Mouse (Mus musculus): ENCODE results near the gene Rbms1. TPM values are rescaled to one million over a fixed set of nuclear protein-coding genes. Genes with fewer than 3 reads are reported as not detected.

Gene Rbms1
- polyA plus RNA-seq (2016; fragmentation: Nextera tagmentation; extraction: Ambion mirVana) = 54.5 and 58.8 TPM in 2 replicates

DNA sequence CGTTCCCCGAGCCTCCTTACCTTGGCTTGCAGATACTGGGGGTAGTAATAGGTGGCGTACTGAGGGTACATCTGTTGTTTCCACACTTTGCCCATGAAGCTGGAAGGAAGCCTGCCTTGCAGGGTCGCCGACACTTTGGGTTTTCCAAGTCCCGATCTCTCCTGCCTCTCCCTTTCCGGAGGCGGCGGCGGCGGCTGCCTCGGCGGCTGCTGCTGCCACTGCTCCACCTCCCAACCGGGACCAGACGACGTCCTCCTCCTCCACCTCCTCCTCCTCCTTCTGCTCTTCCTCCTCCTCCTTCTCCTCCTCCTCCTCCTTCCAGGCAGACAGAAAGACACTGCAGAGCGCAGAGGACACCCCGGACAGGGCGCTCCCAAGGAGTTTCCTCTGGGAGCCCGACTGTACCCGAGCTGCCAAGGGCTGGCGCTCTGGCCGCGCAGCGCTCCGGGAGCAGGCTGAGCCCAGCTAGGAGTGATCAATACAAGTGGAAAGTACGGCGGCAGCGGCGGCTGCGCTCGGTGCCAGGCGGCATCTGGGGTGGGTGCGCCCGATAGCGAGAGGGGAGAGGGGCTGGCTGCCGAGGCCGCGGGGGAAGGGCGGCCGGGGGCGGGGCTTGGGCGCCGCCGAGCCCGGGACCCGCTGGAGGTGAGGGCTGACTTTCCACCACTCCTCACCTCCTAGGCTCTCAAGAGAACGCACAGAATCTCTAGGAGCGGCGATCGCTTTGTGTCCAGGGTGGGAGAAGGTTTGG is at the start of gene Rbms1:
TSS of gene Rbms1 (minus strand) at position 522 of the 751 bp plus-strand sequence.
- H3K4me2 ChIP-seq = peak within 1 kb of the TSS; percentile 71
- H3K27ac ChIP-seq = peak within 1 kb of the TSS; percentile 81
- peak; percentile 54; the same call in 1 of the 2 replicates for ATAC-seq
- no peaks in the 10 kb centered on the region for H3K36me3 ChIP-seq
- peaks cover 35% of the 10 kb centered on the region for H3K27me3 ChIP-seq (replicated peaks)
- no peaks in the 10 kb centered on the region for H3K9me3 ChIP-seq (replicated peaks)
- WGBS (ENCODE audit: insufficient replicate concordance) = under 1% methylated on average over 51 of the region's 51 CpGs
- peak within 1 kb of the TSS; percentile 59 for H3K4me3 ChIP-seq
- no peaks in the 10 kb centered on the region; the same call in 1 of the 2 replicates for H3K4me1 ChIP-seq
- peak within 1 kb of the TSS; percentile 63 for H3K9ac ChIP-seq

DNA sequence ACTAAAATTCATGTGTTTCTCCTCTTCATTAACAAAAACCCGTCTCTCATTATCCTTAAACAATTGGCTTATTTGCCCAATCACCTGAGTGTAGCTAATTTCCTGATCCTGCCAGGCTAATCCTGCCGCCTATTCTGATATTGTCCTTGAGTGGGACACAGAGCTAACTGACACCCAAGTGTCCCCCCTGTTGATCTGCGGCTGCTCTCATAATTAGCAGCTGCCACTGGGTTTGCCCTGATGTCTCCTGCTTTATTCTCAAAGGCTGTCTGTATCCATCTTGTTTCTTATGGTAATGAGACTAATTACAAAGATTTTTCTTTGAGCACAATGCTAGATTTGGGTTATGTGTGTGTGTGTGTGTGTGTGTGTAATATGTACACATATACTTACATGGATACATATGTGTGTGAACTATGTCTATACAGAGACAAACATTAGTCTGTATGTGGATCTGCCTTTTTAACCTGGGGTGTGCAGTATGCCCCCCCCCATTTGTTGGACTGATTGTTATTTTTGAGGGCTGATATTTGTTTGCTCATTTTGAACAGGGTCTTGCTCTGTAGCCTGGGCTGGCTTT is 49.3 kb upstream of the Rbms1 start:
- WGBS (ENCODE audit: insufficient replicate concordance) = 70% methylated on average over 3 of the region's 3 CpGs
- no peak for ATAC-seq
- Histone ChIP-seq H3K9me3 (replicated peaks) (no peaks in the 10 kb centered on the region), H3K27ac (no peak overlapping the region), H3K4me2 (no peak overlapping the region), H3K36me3 (no peaks in the 10 kb centered on the region), H3K4me1 (no peaks in the 10 kb centered on the region), H3K9ac (no peak overlapping the region), H3K27me3 (replicated peaks) (no peaks in the 10 kb centered on the region), H3K4me3 (no peak overlapping the region)

DNA sequence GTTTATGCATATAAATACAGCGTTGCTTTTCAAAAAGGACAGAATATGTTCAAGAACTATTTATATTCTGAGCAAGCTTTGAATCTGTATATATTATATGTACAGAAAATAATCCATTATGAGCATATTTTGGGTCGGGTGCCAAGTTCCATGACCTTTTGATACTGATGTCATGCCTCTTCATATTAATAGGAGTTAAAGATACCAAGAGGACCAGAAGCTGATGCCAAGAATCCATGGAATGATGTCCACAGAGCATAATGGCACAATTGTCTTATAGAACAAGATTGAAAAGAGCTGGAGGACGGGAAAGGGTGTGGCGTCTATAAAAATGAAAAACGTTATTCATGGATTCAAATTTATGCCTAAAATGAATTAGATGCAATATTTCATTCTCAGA is 23.3 kb upstream of the Rbms1 start:
- no peaks in the 10 kb centered on the region for H3K9me3 ChIP-seq (replicated peaks)
- no peak overlapping the region for H3K4me3 ChIP-seq
- no peaks in the 10 kb centered on the region for H3K4me1 ChIP-seq
- no peak overlapping the region for H3K9ac ChIP-seq
- no peaks in the 10 kb centered on the region for H3K36me3 ChIP-seq
- no peak for ATAC-seq
- 61% methylated on average over 5 of the region's 5 CpGs for WGBS (ENCODE audit: insufficient replicate concordance)
- no peaks in the 10 kb centered on the region for H3K27me3 ChIP-seq (replicated peaks)
- H3K4me2 ChIP-seq = no peak overlapping the region
- H3K27ac ChIP-seq = no peak overlapping the region

DNA sequence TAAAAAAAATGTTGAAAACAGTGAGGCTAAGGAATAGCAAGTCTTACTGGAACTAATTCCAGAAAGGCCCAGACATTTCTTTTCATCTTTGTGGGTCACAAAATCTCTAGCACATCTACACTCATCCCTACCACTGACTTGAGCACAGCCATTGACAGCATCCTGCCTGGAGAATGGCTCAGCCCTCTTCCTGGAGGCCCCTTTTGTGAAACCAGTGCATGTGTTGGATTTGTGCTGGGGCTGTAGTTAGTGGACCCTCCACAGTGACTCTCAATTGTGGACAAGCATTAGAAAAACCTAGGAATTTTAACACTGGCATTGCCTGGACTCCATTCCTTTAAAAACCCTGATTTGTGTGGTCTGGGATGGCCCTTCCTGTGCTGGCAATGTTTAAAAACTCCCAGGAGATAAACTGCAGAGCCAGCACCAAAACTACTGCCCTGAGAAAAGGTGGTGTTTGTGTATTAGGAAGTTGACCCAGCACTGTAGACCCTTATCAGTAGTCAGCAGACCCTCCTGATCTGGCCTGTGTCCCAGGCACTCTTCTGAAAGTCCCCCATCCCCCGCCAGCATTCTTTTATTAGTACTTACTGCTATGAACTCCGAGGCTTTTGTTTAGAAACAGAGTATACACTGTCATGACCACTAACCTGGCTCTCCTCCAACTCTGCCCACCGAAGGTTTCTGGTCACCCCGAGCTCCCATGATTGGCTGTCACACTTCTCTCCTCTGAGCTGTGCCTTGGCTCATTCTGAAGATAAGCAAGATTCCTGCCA is 15.7 kb upstream of the Rbms1 start:
- peak; percentile 70 for ATAC-seq
- no peaks in the 10 kb centered on the region for H3K9me3 ChIP-seq (replicated peaks)
- 5% methylated on average over 4 of the region's 4 CpGs for WGBS (ENCODE audit: insufficient replicate concordance)
- no peak overlapping the region for H3K4me2 ChIP-seq
- H3K27ac ChIP-seq = no peak overlapping the region
- H3K27me3 ChIP-seq (replicated peaks) = no peaks in the 10 kb centered on the region
- no peak overlapping the region for H3K9ac ChIP-seq
- peaks cover 10% of the 10 kb centered on the region; the same call in 1 of the 2 replicates for H3K4me1 ChIP-seq
- H3K4me3 ChIP-seq = no peak overlapping the region
- no peaks in the 10 kb centered on the region for H3K36me3 ChIP-seq

DNA sequence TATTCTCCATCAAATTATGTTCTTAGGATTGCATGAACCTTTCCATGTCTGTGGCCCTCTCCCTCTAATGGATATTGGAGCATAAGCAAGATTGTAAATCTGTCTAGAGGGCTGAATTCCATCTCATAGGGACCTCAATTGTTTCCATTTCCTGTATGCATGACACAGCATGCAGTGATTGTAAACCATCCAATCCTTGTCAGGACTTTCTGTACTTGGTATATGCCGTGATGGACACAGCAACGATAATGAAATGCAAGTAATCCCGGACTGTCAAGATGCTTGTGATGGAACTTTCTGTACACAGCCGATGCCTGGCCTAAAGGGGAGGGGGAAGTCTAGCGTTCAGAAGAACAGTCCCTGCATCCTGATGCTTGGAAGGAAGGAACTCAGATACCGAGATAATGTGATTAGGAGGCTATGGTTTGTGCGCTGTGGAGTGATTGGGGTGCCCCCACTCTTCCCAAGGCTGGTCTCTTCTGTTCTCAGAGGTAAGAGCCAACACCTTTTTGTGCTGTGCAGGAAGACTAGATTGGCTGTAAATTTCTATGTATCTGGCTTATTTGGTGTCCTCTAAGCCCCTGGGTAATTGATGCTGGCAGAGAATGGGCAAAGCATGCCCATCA is 9.3 kb upstream of the Rbms1 start:
- Histone ChIP-seq H3K4me1 (no peaks in the 10 kb centered on the region), H3K9ac (no peak overlapping the region), H3K36me3 (no peaks in the 10 kb centered on the region), H3K4me3 (no peak overlapping the region), H3K27me3 (replicated peaks) (no peaks in the 10 kb centered on the region), H3K27ac (no peak overlapping the region), H3K4me2 (no peak overlapping the region), H3K9me3 (replicated peaks) (no peaks in the 10 kb centered on the region)
- WGBS (ENCODE audit: insufficient replicate concordance) = 51% methylated on average over 7 of the region's 7 CpGs
- ATAC-seq = no peak

DNA sequence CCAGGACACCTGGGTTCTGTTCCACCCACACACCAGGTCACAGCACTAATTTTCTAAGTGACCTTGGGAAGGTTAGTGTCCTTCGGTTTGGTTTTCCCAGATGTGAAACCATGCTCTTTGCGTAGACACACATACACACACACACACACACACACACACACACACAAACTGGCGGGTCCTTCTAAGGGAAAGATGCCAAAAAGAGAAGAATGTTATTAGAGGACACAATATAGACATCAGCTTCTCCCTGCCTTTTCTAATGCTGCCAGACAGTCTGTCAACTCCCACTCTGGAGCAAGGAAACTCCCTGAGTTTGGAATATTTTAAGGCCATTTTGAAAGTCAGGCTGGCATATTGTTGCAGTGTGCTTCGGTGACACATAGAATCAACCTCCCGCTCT is 624 bp upstream of the Rbms1 start:
- H3K27me3 ChIP-seq (replicated peaks) = peaks cover 35% of the 10 kb centered on the region
- H3K4me1 ChIP-seq = no peaks in the 10 kb centered on the region; the same call in 1 of the 2 replicates
- no peak for ATAC-seq
- H3K36me3 ChIP-seq = no peaks in the 10 kb centered on the region
- peak overlapping the region; percentile 59 for H3K4me3 ChIP-seq
- WGBS (ENCODE audit: insufficient replicate concordance) = 35% methylated on average over 5 of the region's 5 CpGs
- peak overlapping the region; percentile 63 for H3K9ac ChIP-seq
- H3K9me3 ChIP-seq (replicated peaks) = no peaks in the 10 kb centered on the region
- H3K27ac ChIP-seq = peak overlapping the region; percentile 81; the same call in 1 of the 2 replicates
- H3K4me2 ChIP-seq = peak overlapping the region; percentile 71

DNA sequence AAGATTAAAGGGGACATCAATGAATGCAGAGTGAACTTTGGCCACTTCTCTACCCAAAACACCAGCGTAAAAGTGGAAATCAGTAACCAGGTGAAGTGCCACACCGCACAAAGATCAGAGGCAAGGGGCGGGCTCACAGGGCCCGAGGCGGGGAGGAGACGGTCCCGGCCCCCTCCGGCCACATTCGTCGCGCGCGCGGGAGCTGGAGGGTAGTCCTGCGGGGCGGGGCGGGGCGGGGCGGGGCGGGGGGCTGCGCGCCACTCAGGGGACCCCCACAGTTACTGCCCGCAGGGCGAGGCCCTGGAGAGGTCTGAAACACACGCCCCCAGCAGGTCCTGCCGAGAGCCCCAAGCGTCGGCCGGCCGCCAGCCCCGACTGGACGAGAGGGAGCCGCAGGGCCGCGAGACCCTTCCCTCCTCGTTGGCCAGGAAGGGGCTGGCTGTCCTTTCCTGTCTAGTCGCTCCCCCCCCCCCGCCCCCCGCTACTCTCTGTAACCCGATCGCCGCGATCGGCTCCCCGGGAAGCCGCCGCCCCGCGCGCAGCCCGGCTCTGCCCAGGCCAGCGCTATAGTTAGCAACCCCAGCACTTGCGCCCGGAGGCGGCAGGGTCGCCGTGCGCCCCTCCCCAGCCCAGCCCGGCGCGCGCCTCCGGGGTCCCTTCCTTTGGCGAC is 856 bp downstream of the Rbms1 start:
- Histone ChIP-seq H3K9me3 (replicated peaks) (no peaks in the 10 kb centered on the region), H3K9ac (peak overlapping the region; percentile 63), H3K36me3 (no peaks in the 10 kb centered on the region), H3K4me1 (no peaks in the 10 kb centered on the region; the same call in 1 of the 2 replicates), H3K4me2 (peak overlapping the region; percentile 71), H3K27me3 (replicated peaks) (peaks cover 35% of the 10 kb centered on the region), H3K27ac (peak overlapping the region; percentile 81), H3K4me3 (peak overlapping the region; percentile 59)
- peak; percentile 81 for ATAC-seq
- under 1% methylated on average over 41 of the region's 64 CpGs for WGBS (ENCODE audit: insufficient replicate concordance)

DNA sequence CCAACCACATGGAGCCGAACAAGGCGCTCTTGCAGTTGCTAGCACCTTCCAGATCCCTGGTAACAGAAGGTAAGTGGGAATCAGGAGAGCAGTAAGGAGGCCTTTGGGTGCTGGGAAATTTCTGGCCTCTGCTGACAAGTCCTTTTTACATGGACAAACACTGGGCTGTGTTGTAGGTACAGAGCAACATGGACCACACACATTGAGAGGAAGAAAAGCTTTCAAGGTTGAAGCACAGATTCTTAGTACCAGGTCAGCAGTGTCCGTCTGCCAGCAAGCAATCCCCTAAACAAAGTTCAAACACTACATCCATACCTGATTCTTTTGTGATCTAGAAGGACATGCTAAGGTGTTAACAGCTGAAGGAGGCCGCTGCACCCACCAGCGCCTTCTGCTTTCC is 1.7 kb downstream of the Rbms1 start:
- 59% methylated on average over 5 of the region's 5 CpGs for WGBS (ENCODE audit: insufficient replicate concordance)
- Histone ChIP-seq H3K27ac (peak overlapping the region; percentile 81), H3K9ac (no peak overlapping the region), H3K36me3 (no peaks in the 10 kb centered on the region), H3K4me1 (no peaks in the 10 kb centered on the region; the same call in 1 of the 2 replicates), H3K9me3 (replicated peaks) (no peaks in the 10 kb centered on the region), H3K4me2 (peak overlapping the region; percentile 71), H3K4me3 (peak overlapping the region; percentile 59), H3K27me3 (replicated peaks) (peaks cover 35% of the 10 kb centered on the region)
- no peak for ATAC-seq

DNA sequence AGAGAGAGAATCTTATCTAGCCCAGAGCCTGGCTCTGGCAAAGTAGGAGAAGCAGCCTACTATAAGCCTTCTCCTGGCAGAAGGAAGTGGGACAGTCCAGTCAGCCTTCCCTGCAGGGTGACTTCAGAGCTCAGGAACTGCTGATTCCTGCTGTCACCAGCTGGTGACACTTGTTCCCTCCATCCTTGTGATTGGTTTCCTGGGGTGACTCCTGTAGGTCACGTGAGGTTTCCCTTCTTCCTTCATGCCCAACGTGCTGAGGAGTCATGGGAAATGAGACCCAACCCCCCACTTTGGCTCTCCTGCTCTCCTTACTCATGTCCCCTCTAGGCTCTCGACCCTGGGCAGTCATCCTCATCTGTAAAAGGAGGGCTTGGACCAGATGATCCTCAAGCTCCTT is 14.8 kb downstream of the Rbms1 start:
- H3K27ac ChIP-seq = no peak overlapping the region
- H3K4me1 ChIP-seq = no peaks in the 10 kb centered on the region
- H3K27me3 ChIP-seq (replicated peaks) = no peaks in the 10 kb centered on the region
- H3K36me3 ChIP-seq = no peaks in the 10 kb centered on the region
- H3K9ac ChIP-seq = no peak overlapping the region
- H3K4me3 ChIP-seq = no peak overlapping the region
- H3K4me2 ChIP-seq = no peak overlapping the region
- ATAC-seq = no peak
- 17% methylated on average over 3 of the region's 3 CpGs for whole genome bisulfite sequencing (ENCODE audit: insufficient replicate concordance)
- no peaks in the 10 kb centered on the region for H3K9me3 ChIP-seq (replicated peaks)

DNA sequence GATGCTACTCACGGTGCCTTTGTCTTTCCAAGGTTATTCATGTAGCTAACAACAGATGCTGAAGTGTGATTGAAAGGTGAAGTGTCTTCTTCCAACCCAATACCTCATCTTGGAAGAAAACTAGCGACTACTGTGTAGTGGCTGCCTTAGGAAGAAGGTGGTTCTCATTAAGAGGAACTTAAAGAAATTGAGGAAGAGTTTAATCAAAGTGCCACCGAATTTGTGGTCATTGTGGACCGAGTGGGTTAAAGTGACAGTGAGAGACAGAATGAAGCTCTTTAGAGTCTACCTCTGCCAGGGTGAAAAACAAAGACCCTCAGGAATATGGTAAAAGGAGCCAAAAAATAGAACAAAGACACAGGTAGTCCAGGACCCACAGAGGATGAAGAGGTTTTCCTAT is 15.2 kb downstream of the Rbms1 start:
- Histone ChIP-seq H3K4me1 (no peaks in the 10 kb centered on the region), H3K27me3 (replicated peaks) (no peaks in the 10 kb centered on the region), H3K9me3 (replicated peaks) (no peaks in the 10 kb centered on the region), H3K36me3 (no peaks in the 10 kb centered on the region), H3K27ac (no peak overlapping the region), H3K4me3 (no peak overlapping the region), H3K4me2 (no peak overlapping the region), H3K9ac (no peak overlapping the region)
- WGBS (ENCODE audit: insufficient replicate concordance) = 35% methylated on average over 4 of the region's 4 CpGs
- ATAC-seq = no peak

DNA sequence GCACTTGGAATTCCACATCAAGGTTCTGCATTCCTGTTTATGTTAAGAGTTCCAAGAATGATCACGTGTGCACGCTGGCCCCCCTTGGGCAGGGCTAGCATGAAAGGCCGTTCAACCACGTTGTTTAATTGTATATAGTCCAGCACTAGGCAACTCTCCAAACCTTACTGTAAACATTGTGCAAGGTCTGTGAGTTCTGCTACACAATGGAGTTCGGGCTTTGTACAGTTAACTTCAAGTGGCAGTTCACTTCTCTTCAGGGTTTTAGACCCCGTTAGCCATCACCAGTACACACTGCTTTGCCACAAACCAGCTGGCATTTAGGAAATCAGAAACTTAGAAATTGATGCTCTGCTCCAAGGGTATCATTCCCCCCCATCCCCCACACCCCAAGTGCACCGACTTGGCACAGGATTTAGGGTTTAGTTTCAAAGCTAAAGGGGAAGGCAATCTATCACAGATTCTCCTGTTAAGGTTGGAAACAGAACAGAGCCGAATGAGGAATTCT is 22.5 kb downstream of the Rbms1 start:
- Histone ChIP-seq H3K9me3 (replicated peaks) (no peaks in the 10 kb centered on the region), H3K27ac (0 out of 2 replicates have a peak overlapping the region, but pooled peaks have one; percentile 30), H3K27me3 (replicated peaks) (no peaks in the 10 kb centered on the region), H3K9ac (no peak overlapping the region), H3K4me1 (peaks cover 6% of the 10 kb centered on the region; the same call in 1 of the 2 replicates), H3K4me3 (no peak overlapping the region), H3K4me2 (peak overlapping the region; percentile 43), H3K36me3 (no peaks in the 10 kb centered on the region)
- peak; percentile 61; the same call in 1 of the 2 replicates for ATAC-seq
- 58% methylated on average over 8 of the region's 8 CpGs for WGBS (ENCODE audit: insufficient replicate concordance)

Measured in liver, embryonic 12.5 days (tissue).